Mouse (Mus musculus) hindbrain, embryonic 16.5 days (tissue): ENCODE data around the gene Fam76a. TPM values are rescaled to one million over a fixed set of nuclear protein-coding genes. Genes with fewer than 3 reads are reported as not detected.

Experiments
- ATAC-seq: fragments of 200-750 bp; cut with Nextera tagmentation; 2 replicates; pipeline ENCODE4 v1.8.0; 2017; ENCODE audit warnings: moderate TSS enrichment, moderate library complexity
- H3K27ac ChIP-seq: fragments of 300-500 bp; sonication (generic); 2 replicates; pipeline ENCODE4 v1.5.1; 2014; ENCODE audit warnings: low read depth, mild to moderate bottlenecking, control low read depth, low read length, moderate library complexity
- H3K27me3 ChIP-seq: fragments of 300-500 bp; sonication (generic); replicated peaks from 2 replicates; pipeline ENCODE4 v1.6.1; 2014; ENCODE audit warnings: low read length; ENCODE audit not compliant: control insufficient read depth, insufficient read depth
- H3K36me3 ChIP-seq: fragments of 300-500 bp; sonication (generic); 2 replicates; pipeline ENCODE4 v1.6.1; 2014; ENCODE audit warnings: mild to moderate bottlenecking, low read length, moderate library complexity, mixed read lengths; ENCODE audit not compliant: control insufficient read depth, insufficient read depth
- H3K4me1 ChIP-seq: fragments of 300-500 bp; sonication (generic); 2 replicates; pipeline ENCODE4 v1.6.1; 2014; ENCODE audit warnings: low read depth, low read length; ENCODE audit not compliant: control insufficient read depth, insufficient read depth
- H3K4me2 ChIP-seq: fragments of 300-500 bp; sonication (generic); 2 replicates; pipeline ENCODE4 v1.6.1; 2014; ENCODE audit warnings: mild to moderate bottlenecking, low read length, control low read depth, moderate library complexity
- H3K4me3 ChIP-seq: fragments of 300-500 bp; sonication (generic); 2 replicates; pipeline ENCODE4 v1.5.1; 2014; ENCODE audit warnings: mild to moderate bottlenecking, low read length, control low read depth, moderate library complexity
- H3K9ac ChIP-seq: fragments of 300-500 bp; sonication (generic); 2 replicates; pipeline ENCODE4 v1.6.1; 2014; ENCODE audit warnings: low read depth, mild to moderate bottlenecking, control low read depth, low read length, moderate library complexity
- H3K9me3 ChIP-seq: fragments of 300-500 bp; sonication (generic); 2 replicates; pipeline ENCODE4 v1.6.1; 2014; ENCODE audit warnings: mild to moderate bottlenecking, low read length, moderate library complexity; ENCODE audit not compliant: control insufficient read depth
- WGBS: fragments of 180-500 bp; shearing (Covaris S2); extraction: QIAGEN DNeasy Blood & Tissue Kit; methylation state at CpG from one replicate; pipeline ENCODE4 v1.1.7; 2014; 5-methylcytosine and 5-hydroxymethylcytosine counted together
- polyA plus RNA-seq: library from polyadenylated mRNA; unstranded; fragments of >200 nt; fragmentation: Nextera tagmentation; extraction: Ambion mirVana; gene quantifications from 2 replicates; pipeline ENCODE4 v1.2.1, GENCODE M21; 2015

The Fam76a gene
- polyA plus RNA-seq, 1 experiment from 2014 or later = 40.6 TPM

DNA sequence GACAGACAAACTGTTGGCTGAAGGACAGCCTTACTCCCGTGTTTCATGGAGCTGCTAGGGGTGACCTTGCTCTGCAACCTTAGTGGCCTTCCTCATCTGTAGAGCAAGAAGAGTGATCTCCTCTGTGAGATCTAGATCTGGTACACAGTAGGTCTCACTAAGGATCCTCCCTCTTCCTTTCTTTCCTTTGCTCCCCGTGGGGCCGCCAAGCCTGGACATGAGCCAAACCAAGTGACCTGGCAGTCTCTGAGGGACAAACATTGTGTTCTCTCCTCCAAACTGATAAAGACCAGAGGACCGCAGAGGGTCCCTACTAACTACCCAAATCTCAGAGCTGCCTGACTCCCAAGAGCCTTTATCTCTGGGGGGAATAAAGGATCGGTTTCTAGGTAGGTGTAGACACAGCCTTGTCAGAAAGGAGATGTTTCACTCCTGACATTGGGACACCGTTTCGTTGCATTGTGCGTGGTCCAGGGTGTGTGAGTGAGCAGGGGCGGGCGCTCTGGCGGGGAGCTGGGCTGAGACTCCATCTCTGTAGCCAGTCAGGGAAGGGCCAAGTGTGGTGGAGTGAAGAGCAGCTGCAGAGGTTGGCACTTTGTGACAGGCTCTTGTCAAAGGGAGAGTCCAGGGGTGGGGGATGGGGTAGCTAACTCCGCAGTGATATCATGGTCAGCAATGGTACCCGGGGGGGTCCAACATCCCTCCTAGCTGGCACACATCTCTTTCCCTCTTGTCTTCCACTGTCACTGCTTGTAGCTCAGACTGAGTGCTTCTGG is 38.7 kb upstream of the Fam76a start:
- 60% methylated on average over 13 of the region's 13 CpGs for WGBS

DNA sequence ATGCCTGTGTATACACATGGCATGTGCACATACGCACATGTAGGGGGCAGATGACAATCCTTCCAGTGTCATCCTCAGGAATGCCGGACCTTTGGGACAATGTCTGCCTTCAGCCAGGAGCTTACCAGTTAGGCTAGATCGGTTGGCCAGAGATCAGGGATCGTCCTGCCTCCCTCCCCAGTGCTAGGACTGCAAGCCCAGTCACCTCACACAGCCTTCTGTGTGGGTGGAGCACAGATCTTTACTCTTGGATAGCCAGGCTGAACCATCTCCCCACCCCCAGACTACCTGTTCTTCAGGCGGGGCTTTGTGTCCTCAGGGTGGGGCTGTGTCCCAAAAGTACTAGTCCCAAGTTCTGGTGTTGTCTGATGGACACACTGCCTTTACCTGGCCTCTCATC is 38.0 kb upstream of the Fam76a start:
- H3K36me3 ChIP-seq = no peaks in the 10 kb centered on the region
- peaks cover 22% of the 10 kb centered on the region for H3K4me1 ChIP-seq
- no peaks in the 10 kb centered on the region for H3K27me3 ChIP-seq
- H3K27ac ChIP-seq = no peak overlapping the region
- ATAC-seq = no peak
- no peak overlapping the region for H3K4me3 ChIP-seq
- H3K9ac ChIP-seq = no peak overlapping the region
- H3K9me3 ChIP-seq = no peaks in the 10 kb centered on the region
- 66% methylated on average over 5 of the region's 5 CpGs for WGBS
- no peak overlapping the region for H3K4me2 ChIP-seq

More for the DNA sequence above, 38.7 kb upstream of the Fam76a start:
- Histone ChIP-seq H3K4me2 (no peak overlapping the region), H3K9ac (no peak overlapping the region), H3K4me1 (peaks cover 22% of the 10 kb centered on the region), H3K27me3 (no peaks in the 10 kb centered on the region), H3K9me3 (no peaks in the 10 kb centered on the region), H3K4me3 (no peak overlapping the region), H3K36me3 (no peaks in the 10 kb centered on the region), H3K27ac (no peak overlapping the region)
- no peak; the same call in 1 of the 2 replicates for ATAC-seq

DNA sequence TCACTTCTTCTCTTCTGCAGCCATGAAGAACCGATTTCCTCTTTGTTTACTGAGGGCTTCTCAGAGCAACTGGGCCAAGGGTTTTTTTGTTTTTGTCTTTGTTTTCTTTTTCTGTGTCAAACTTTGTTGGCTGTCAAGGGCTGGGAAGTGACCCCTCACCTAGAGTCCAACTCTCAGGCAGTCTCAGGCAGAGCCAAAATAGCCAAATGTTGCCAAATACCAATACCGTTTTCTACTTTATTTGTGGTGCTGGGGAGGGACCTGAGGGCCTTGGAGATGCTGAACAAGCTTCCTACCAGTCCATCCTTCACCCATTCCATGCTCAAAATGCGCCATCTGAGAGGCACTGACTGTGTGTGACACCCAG is 37.3 kb upstream of the Fam76a start:
- H3K36me3 ChIP-seq = no peaks in the 10 kb centered on the region
- H3K4me3 ChIP-seq = no peak overlapping the region
- WGBS = 50% methylated on average over 3 of the region's 3 CpGs
- peaks cover 24% of the 10 kb centered on the region for H3K4me1 ChIP-seq
- no peak overlapping the region for H3K9ac ChIP-seq
- no peaks in the 10 kb centered on the region for H3K9me3 ChIP-seq
- no peak overlapping the region for H3K4me2 ChIP-seq
- H3K27me3 ChIP-seq = no peaks in the 10 kb centered on the region
- H3K27ac ChIP-seq = peak overlapping the region; percentile 70
- ATAC-seq = no peak

DNA sequence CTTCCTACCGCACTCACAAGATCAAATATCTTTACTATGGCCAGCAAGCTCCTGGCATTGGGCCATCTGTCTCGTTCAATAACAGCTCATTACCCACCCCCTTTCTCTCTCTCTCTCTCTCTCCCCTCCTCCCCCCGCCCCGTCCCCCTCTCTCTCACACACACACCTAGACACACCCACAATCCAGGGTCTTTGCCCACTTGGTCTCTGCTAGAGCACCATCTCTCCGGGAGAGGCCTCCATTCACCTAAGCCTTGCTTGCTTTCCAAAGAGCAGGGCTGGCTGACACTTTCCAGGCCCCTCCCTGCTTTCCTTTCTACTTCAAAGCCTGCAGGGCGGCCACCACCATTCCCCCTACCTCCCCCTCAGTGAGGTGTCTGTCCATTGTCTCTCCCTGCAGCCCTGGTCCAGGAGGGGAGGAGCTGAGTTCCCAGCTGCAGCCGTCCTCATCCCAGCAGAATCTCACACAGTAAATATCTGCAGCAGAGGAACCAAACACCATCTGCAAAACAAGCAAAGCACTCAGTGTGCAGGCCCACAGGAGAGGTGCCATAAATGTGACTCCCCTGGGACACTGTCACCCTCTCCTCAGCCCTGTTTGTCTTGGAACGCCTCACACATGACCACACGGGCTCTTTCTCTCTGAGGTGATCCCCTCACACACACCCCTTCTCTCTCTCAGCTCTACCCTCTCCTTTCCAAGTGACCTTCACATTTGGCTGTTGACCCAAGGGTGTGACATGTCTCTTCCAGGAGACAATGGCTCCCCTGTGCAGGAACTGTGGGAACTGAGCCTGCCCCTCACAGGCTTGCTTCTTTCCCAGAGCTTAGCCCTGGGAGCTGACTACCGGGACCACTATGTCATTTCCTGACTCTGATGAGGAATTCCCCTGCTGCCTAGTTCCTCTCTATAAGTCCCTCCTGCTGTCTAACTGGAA is 36.7 kb upstream of the Fam76a start:
- Histone ChIP-seq H3K4me3 (no peak overlapping the region), H3K4me1 (peaks cover 20% of the 10 kb centered on the region), H3K9me3 (no peaks in the 10 kb centered on the region), H3K9ac (peak overlapping the region; percentile 31), H3K36me3 (no peaks in the 10 kb centered on the region), H3K27ac (peak overlapping the region; percentile 70), H3K4me2 (no peak overlapping the region), H3K27me3 (no peaks in the 10 kb centered on the region)
- WGBS = 4% methylated on average over 10 of the region's 10 CpGs
- peak; percentile 66 for ATAC-seq

DNA sequence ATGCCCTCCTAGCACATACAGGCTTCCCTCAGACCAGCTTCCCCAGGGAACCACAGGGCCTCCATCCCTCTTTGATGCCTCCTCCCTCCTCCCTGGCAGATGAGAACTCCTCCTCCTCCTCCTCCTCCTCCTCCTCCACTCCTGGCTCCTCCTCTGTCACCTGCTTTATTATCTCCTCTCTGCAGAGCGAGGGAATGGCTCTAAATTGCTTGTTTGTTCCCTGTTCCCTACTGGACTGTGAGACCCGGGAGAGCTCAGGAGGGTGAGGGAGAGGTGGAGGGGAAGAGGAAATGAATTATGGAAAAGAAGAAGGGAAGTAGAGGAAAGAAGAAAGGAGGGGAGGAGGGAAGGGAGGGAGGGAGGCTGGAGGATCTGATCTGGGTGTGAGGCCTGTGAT is 33.0 kb upstream of the Fam76a start:
- H3K9ac ChIP-seq = no peak overlapping the region
- ATAC-seq = no peak
- H3K36me3 ChIP-seq = no peaks in the 10 kb centered on the region
- H3K27me3 ChIP-seq = no peaks in the 10 kb centered on the region
- no peak overlapping the region for H3K27ac ChIP-seq
- no peak overlapping the region for H3K4me2 ChIP-seq
- H3K4me1 ChIP-seq = peaks cover 11% of the 10 kb centered on the region
- H3K9me3 ChIP-seq = no peaks in the 10 kb centered on the region
- 40% methylated on average over 2 of the region's 2 CpGs for WGBS
- H3K4me3 ChIP-seq = no peak overlapping the region

DNA sequence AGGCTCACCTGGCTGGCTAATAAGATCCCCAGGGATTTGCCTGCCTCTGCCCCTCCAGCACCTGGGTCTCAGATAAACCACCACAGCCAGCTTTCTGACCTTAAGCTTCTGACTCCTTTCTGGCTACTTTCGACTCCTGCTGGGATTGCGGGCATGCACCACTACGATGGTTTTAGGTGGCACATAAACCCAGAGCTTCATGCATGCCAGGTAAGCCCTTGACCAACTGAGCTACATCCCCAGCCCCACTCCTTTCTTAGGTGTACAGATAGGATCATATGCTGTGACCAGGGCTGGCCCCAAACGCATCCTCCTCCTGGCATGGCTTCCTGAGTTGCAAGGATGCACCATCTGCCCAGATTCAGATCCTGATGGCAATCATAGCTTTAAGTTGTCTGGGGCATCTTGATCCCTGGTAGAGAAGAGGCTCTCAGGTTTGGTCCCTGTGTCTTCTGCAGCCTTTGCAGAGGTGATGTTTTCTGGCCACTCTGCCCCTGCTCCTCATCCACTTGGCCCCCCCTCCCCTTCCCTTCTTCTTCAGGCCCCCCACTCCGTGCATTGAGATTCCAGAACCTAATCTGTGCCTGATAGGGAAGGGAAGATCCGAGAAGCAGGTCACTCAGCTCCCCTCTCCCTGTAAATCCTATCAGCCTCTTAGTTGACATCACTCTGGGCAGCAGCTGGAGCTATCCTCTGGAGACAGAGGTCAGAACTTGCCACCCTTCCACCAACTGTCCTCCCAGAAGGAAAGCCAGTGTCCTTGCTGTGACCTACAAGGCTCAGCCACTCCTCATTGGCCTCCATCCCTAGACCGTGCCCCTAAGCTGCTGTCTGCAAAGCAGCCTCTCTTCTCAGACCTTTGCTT is 32.4 kb upstream of the Fam76a start:
- H3K27me3 ChIP-seq = no peaks in the 10 kb centered on the region
- 62% methylated on average over 7 of the region's 7 CpGs for WGBS
- no peaks in the 10 kb centered on the region for H3K9me3 ChIP-seq
- H3K4me3 ChIP-seq = no peak overlapping the region
- no peak overlapping the region for H3K4me2 ChIP-seq
- H3K27ac ChIP-seq = no peak overlapping the region
- peaks cover 10% of the 10 kb centered on the region for H3K4me1 ChIP-seq
- H3K9ac ChIP-seq = no peak overlapping the region
- no peaks in the 10 kb centered on the region for H3K36me3 ChIP-seq
- ATAC-seq = no peak

DNA sequence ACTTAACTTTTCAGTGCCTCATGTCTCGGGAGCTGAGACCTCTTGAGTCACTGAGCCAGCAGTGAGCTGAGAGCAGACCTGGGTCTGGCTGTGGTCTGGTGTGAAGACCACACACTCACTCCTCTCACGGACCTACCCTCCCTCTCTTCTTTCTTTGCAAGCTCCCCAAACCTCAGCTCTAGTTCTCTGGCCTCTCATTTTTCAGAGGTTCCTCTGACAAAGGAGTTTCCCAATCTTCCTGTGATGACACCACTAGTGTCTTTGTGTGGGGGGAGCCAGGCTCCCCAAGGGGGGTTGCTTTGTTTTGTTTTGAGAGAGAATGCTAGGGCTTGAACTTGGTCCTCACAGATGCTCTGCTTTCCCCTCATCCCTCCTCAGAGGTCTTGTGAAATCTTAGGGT is 28.6 kb upstream of the Fam76a start:
- Histone ChIP-seq H3K27ac (no peak overlapping the region), H3K27me3 (no peaks in the 10 kb centered on the region), H3K9ac (no peak overlapping the region), H3K36me3 (no peaks in the 10 kb centered on the region), H3K4me3 (no peak overlapping the region), H3K4me1 (peaks cover 10% of the 10 kb centered on the region), H3K9me3 (no peaks in the 10 kb centered on the region), H3K4me2 (no peak overlapping the region)
- WGBS = 57% methylated on average over 2 of the region's 2 CpGs
- no peak for ATAC-seq

DNA sequence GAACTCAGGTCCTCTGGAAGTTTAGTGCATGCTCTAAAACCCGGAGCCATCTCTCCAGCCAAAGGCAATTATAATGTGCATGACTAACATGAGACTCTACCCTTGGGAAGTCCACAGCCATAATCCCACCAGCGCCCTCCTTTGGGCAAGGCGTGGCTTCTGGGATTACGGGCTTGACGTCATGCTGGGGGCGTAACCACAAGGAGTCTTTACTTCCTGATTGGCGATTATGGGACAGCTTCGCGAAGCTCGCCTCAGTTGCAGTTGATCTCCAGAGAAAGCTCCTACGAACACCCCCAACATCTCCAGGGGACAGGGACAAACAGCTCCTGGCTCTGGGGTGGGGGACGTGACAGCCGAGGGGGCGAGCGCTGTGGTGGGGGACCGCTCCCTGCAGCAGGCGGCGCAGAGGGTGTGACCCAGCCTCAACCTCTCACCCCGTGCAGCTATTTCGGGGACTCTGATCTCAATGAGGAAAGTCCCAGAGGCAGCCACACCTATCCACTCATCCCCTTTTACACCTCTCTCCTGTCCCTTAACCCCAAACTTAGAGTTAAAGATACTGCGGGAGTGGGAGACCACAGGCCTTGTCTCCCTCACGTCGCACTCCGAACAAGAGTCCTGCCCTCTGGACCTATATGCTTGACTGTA is 27.6 kb upstream of the Fam76a start:
- Histone ChIP-seq H3K4me2 (0 out of 2 replicates have a peak overlapping the region, but pooled peaks have one; percentile 2), H3K9me3 (no peaks in the 10 kb centered on the region), H3K4me3 (no peak overlapping the region), H3K9ac (no peak overlapping the region), H3K27me3 (no peaks in the 10 kb centered on the region), H3K27ac (no peak overlapping the region), H3K36me3 (no peaks in the 10 kb centered on the region), H3K4me1 (peaks cover 14% of the 10 kb centered on the region)
- 27% methylated on average over 24 of the region's 24 CpGs for WGBS
- no peak for ATAC-seq
